Mouse (Mus musculus) cerebral cortex, adult 2 months (tissue): ENCODE data around the gene Olfr730.

Experiments used
- WGBS: fragments of 180-500 bp; shearing (Covaris S2); methylation state at CpG from one replicate; pipeline ENCODE4 v1.1.7; 2018; 5-methylcytosine and 5-hydroxymethylcytosine counted together

Olfr730 gene

DNA sequence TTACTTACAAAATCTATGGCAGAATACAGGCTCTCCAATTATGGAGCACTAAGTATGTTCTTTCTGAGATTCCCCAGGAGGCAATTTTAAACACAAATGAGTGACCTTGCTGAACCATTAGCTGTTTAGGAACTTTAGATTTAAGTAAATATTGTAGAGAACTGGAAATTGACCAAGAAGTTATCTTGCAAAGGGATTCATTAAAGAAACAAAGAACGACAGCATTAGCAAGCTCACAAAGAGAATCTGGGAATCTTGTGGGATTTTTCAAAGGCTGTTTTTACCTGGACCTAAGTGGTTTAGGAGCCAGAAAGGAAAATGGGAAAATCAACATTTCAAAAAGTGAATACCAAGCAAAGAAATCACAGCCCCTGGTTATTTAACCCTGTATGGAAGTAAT is at the start of gene Olfr730:
Olfr730 (minus strand) TSS at position 101 of the 400 bp plus-strand sequence.
- WGBS: 45% methylated on average over 1 of the region's 1 CpGs

DNA sequence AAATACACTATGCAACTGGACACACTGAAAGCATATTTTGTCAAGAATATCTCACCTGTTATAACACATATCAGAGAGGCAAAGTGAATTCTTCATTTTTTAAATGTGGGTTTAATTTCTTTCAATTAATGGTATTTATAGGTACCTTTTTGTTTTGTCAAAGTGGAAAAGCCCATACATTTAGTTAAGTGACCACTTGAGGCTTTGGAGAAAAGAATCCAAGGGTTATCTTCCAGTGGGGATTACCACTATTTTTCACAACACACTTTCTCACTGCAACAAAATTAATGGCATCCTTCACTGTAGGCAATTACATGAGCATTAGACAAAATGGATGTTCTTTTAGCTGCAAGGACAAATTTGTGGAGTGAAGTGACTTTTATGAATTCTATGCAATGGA is 35.2 kb downstream of the Olfr730 start, which contains the start of gene Olfr729:
Olfr729 (minus strand) TSS at position 101 of the 400 bp plus-strand sequence.

DNA sequence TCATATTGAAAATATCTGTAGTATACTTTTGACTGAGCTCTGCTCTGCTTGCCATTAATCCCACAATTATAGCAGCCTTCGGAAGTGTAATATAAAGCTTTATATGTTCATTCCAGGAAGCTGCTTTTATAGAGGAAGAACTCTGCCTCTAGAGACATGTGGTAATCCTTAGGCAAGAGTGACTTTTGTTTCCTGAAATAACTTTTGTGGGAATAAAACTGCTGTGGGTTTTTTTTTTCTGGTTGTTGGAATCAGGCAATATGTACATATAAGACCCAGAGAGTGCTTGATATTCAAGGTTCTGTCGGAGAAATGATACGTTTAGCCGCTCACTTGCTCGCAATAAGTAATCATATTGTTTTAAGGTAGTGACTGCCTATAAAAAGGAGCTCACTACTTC is 45.4 kb downstream of the Olfr730 start, which contains the start of gene Olfr728:
Olfr728 (minus strand) TSS at position 101 of the 400 bp plus-strand sequence.
- WGBS: 88% methylated on average over 5 of the region's 5 CpGs
